Mouse (Mus musculus) G1E (cell line): ENCODE measurements around the gene Tff3.

ENCODE experiments used
- CTCF ChIP-seq: IDR thresholded peaks from 2 replicates; pipeline ENCODE4 v1.5.1; 2012; ENCODE audit warnings: low read depth, low read length, inconsistent platforms, mixed read lengths
- GATA1 ChIP-seq: IDR thresholded peaks from 2 replicates; pipeline ENCODE4 v1.6.1; 2012; ENCODE audit warnings: borderline replicate concordance, low read length, inconsistent platforms, mixed read lengths
- TAL1 ChIP-seq: conservative IDR thresholded peaks from 2 replicates; pipeline ENCODE4 v1.6.1; 2012; ENCODE audit warnings: low read depth, low read length, inconsistent platforms, mixed read lengths

GRCm38 (mm10) chr17:31116063-31116462, 13.4 kb downstream of the Tff3 start:
- TF ChIP-seq CTCF: no peak
- TF ChIP-seq GATA1: no peak
- no peak for TF ChIP-seq TAL1
